ENCODE assay signal across 19 mouse cellular contexts in genomic region chr5:28243501-28244177, GRCm38 (mm10). TPM values are rescaled to one million over a fixed set of nuclear protein-coding genes. Genes with fewer than 3 reads are reported as not detected.
A peak's percentile ranks its signal among the peaks of the same experiment; 100 is the strongest.
DNase-seq lines count a peak whose midpoint lies in the region; ATAC-seq lines count a peak whose summit lies in the region.
"Had no signal": no experiment of that assay in that cellular context is flagged by ENCODE, and none has a peak within 500 bp of the region (broad histone marks: within the 10 kb centered on the region; RNA-seq: fewer than 3 reads in every experiment).

No protein-coding gene starts in this region.

- peak; percentile 63 for ATAC-seq in common myeloid progenitor, adult 5-6 weeks (replicated peaks; ENCODE audit: low read depth, poor library complexity, severe bottlenecking)
- ATAC-seq: CD4-positive, CD25-positive, alpha-beta regulatory T cell, adult 4 months; forebrain, embryonic 14.5 days; midbrain, embryonic 15.5 days had no signal

- peak; percentile 67 for DNase-seq in 3T3-L1 (ENCODE audit: low read depth, low spot score)
- DNase-seq in Muller cell, postnatal 12 days (ENCODE audit: inconsistent ontology term): peak; percentile 12
- DNase-seq in cerebellum, adult 8-10 months: peak; percentile 62
- DNase-seq in kidney, postnatal 4 days: no peak
- no peak for DNase-seq in lung, adult 18-20 months
- DNase-seq in testis, postnatal 14 days (ENCODE audit: low spot score): no peak
- no peak for DNase-seq in thymus, postnatal 36 days
- DNase-seq: adrenal gland, adult 8-10 months; gastrocnemius, adult 2 months; heart, adult 18-20 months; heart, postnatal 10 days; kidney, adult 2 months; left cerebral cortex, postnatal 4 days; lung, postnatal 36 days had no signal

RNA-seq across cellular contexts. Expression of gene Cnpy1, which starts 2.0 kb away (rescaled TPM):
- not detected in 2 replicates for total RNA-seq in common myeloid progenitor, adult 5-6 weeks (2017)
- total RNA-seq: adrenal gland, adult 8-10 months; gastrocnemius, adult 2 months; heart, adult 18-20 months; heart, postnatal 10 days; megakaryocyte-erythroid progenitor cell, adult 5-6 weeks had no signal

Comparison
In these comparisons a context has a peak if more than half of its experiments do, and no peak if none do; other contexts are left out.
1. DNase-seq: peak in 3T3-L1 (single experiment), Muller cell, postnatal 12 days (single experiment) and cerebellum, adult 8-10 months (single experiment); none in kidney, postnatal 4 days (0 of 2), lung, adult 18-20 months (0 of 2), testis, postnatal 14 days (single experiment) and thymus, postnatal 36 days (0 of 2).